Mouse (Mus musculus) lung, postnatal 36 days (tissue): ENCODE measurements around the gene Phactr2.

Experiments
- DNase-seq: peaks from one replicate; pipeline ENCODE4 v3.0.0; 2022; ENCODE audit warnings: mixed read lengths

The Phactr2 gene

GRCm38 (mm10) chr10:13446791-13447249 lies 27.4 kb downstream of the Phactr2 start:
- peak; percentile 94 for DNase-seq

GRCm38 (mm10) chr10:13444257-13444656 lies 30.0 kb downstream of the Phactr2 start:
- DNase-seq: no peak

GRCm38 (mm10) chr10:13443647-13444046 lies 30.6 kb downstream of the Phactr2 start:
- no peak for DNase-seq

- no peak for DNase-seq
Observed at GRCm38 (mm10) chr10:13440292-13440691, 33.9 kb downstream of the Phactr2 start.

GRCm38 (mm10) chr10:13438118-13438821 lies 35.9 kb downstream of the Phactr2 start:
- DNase-seq: peak; percentile 24

GRCm38 (mm10) chr10:13437011-13437410 lies 37.2 kb downstream of the Phactr2 start:
- DNase-seq: no peak

GRCm38 (mm10) chr10:13433016-13433415 lies 41.2 kb downstream of the Phactr2 start:
- DNase-seq: no peak

GRCm38 (mm10) chr10:13431641-13432540 lies 42.3 kb downstream of the Phactr2 start:
- DNase-seq: no peak

GRCm38 (mm10) chr10:13429766-13430165 lies 44.4 kb downstream of the Phactr2 start:
- DNase-seq: peak; percentile 80

- DNase-seq: no peak
Observed at GRCm38 (mm10) chr10:13429240-13429639, 45.0 kb downstream of the Phactr2 start.

GRCm38 (mm10) chr10:13428536-13428935 lies 45.7 kb downstream of the Phactr2 start:
- DNase-seq: no peak

GRCm38 (mm10) chr10:13427599-13427998 lies 46.6 kb downstream of the Phactr2 start:
- DNase-seq: peak; percentile 33

GRCm38 (mm10) chr10:13425198-13425597 lies 49.0 kb downstream of the Phactr2 start:
- no peak for DNase-seq

- DNase-seq: no peak
Observed at GRCm38 (mm10) chr10:13424508-13424907, 49.7 kb downstream of the Phactr2 start.

- no peak for DNase-seq
Observed at GRCm38 (mm10) chr10:13424015-13424414, 50.2 kb downstream of the Phactr2 start.

- DNase-seq: no peak
Observed at GRCm38 (mm10) chr10:13422121-13422520, 52.1 kb downstream of the Phactr2 start.

GRCm38 (mm10) chr10:13419246-13419645 lies 55.0 kb downstream of the Phactr2 start:
- DNase-seq: no peak

GRCm38 (mm10) chr10:13415489-13416104 lies 58.6 kb downstream of the Phactr2 start:
- no peak for DNase-seq

- DNase-seq: peak; percentile 43
Observed at GRCm38 (mm10) chr10:13412202-13412923, 61.8 kb downstream of the Phactr2 start.

- no peak for DNase-seq
Observed at GRCm38 (mm10) chr10:13411056-13411455, 63.2 kb downstream of the Phactr2 start.

- DNase-seq: no peak
Observed at GRCm38 (mm10) chr10:13401971-13402370, 72.2 kb downstream of the Phactr2 start.

- DNase-seq: no peak
Observed at GRCm38 (mm10) chr10:13395753-13396152, 78.5 kb downstream of the Phactr2 start.

- DNase-seq: no peak
Observed at GRCm38 (mm10) chr10:13394000-13394399, 80.2 kb downstream of the Phactr2 start.
